Mouse (Mus musculus): Measurements from ENCODE around the gene Creb3l1.
A peak's percentile ranks its signal among the peaks of the same experiment; 100 is the strongest.

Creb3l1 gene

DNA sequence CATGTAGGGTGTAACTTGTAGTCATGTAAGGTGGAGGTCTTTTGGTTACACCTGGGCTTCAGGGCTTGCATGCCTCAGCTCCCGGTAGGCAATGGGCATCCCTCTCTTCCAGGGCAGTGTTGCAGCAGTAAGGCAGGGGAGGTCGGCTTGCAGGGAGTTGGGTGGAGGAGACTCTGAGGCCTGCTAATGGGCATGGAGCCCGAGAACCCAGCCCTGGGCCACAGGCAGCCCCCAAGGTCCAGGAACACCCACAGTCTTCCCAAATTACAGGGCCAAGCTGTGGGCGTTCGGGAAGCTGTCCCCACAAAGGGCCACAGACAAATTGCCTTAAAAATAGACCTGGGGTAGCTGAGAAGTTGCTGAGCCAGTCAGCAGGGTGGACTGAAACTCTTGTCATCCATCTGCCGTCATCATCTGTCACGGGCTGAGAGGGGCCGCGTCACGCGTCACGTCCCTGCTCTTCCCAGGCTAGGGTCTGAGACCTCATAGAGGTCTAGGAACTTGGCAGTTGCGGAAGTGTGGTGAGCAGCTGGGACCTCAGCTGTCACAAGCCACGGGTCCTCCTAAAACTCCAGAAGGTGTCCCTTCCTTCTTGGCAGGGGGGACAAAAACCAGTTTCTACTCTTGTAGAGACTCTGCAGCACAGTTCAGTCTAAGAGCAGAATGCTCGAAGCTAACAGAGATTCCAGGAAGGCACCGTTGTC, 26.2 kb downstream of the Creb3l1 start:
- no peak for DNase-seq

DNA sequence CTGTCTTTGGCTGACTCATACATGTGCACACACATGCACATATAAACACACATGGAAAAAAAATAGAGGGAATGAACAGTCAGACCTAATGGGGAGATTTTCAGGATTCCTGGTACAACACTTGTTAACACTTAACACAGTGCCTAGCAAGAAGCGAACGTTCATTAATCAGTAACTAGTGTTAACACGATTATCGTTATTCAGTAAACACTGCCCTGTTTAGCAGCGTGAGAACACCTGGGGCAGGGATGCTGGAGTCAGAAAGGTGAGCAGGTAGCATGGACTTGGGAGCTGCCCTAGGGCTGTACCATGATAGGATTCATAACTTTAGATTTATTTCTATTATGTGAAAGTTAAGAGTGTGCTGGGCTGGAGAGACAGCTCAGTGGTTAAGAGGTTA, 28.3 kb downstream of the Creb3l1 start:
- peak; percentile 53 to 75 for DNase-seq

DNA sequence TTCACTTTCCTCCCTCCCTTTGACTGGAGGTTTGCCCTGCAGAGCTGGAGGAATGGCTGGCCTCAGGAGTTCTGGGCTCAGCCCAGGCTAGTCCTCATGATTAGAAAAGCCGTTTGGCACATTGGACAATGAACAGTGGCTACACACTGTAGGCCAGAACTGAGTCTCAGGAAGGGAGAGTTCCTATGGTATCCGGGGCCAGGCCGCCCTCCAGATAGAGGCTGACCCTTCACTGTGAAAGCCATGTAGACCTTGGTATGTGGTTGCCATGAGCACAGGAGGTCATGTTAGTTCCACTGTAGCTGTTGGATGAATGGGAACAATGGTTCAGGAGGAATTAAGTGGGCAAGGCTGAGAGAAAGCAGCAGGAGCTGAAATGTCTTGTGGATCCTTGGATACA, 30.9 kb downstream of the Creb3l1 start:
- no peak for DNase-seq

DNA sequence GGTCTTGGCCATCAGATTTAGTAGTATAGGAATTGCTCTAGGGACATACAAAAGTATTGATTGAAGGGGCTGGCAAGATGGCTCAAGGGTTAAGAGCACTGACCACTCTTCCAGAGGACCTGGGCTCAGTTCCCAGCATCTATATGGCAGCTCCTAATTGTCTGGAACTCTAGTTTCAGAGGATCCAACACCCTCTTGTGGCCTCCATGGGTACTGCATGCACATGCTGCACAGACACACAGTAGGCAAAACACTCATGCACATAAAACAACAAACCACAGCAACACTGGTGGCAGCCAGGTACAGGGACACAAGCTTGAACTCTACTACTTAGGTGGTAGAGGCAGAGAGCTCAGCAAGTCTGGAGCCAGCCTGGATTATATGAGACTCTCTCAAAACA, 34.6 kb downstream of the Creb3l1 start:
- peak in 1 of 2 experiments; percentile 46 for DNase-seq

DNA sequence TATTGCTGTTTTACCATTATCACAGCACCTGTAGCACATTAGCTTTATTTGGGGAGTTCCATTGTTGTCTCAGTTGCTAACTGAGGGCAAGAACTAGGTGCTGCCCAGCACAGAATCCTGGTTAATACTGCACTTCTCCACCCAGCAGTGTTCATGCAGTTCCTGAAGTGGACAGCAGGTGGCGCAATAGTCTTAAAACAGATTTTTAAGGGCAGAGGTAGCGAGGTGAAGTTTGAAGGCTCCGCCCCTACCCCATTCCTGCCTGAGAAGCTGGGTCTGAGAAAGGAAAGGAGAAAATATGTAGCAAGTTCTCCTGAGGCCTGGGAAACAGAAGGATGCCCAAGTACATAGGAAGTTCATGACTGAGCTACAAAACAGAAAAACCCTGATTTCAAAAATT, 36.8 kb downstream of the Creb3l1 start:
- DNase-seq, result peak; percentile 88 to 96

DNA sequence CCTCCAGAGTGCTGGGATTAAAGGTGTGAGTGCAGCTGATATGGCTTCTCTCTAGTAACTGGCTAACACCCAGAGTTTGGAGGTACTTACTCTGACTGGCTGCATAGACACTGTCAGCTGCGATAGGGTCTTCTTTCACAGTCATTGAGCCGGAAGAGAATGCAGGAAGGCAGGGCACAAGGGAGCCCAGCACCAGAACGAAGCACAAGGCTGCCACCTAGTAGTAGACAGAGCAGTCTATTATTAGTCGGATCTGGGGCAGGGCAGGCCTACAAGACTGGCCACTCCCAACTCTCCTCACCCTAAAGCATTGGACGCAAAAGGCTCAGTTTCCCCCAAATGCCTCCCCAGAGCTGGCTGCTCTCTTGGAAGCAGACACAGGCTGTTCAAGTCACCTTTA, 38.2 kb downstream of the Creb3l1 start:
- peak in 1 of 2 experiments; percentile 51 for DNase-seq

DNA sequence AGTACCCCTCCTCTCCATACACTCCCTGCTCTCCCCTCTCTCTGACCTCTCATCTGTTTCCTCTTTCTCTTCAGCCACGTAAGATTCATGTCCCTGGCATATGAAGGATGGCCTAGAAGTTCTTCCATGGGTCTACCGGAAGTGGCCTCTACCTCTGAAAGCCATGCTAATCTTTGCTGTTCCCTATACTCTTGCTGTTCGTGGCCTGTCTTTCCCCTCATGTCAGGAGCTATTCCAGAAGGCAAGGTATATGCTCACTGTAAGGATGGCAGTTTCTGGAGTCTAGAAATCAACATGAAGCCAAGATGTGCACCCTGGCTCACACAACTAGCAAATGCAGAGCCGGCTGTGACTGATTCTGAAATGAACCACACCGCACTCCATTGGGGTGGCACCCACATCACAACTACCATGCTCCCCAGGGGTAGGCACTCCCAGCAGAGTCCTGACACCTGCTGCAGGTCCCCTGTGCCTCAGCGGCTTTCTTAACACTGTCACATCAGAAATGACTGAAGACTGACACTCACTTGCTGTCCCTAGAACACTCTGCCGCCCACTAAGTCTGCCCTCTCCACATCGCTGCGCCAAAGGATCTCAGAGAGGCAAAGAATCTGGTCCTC, 39.3 kb downstream of the Creb3l1 start:
- DNase-seq, result no peak

DNA sequence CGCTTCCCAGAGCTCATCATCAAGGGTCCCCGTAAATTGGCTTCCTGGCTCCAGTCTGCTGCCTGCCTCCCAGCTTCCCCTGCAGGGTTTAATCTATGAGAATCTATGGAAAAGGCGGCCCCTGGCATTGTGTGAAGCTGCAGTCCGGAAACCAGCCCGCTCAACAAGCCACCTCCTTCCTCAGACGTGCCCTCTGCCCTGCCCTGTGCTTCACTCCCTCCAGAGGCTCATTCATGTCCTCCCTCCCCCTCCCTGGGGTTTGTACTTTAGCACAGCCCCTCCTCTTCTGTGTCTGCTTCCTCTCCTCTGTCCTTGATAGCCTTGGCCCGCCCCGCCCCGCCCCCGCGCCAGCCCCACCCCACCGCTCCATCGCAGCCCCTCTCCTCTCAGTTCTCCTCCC, 39.9 kb downstream of the Creb3l1 start:
- DNase-seq, result peak; percentile 87 to 95

DNA sequence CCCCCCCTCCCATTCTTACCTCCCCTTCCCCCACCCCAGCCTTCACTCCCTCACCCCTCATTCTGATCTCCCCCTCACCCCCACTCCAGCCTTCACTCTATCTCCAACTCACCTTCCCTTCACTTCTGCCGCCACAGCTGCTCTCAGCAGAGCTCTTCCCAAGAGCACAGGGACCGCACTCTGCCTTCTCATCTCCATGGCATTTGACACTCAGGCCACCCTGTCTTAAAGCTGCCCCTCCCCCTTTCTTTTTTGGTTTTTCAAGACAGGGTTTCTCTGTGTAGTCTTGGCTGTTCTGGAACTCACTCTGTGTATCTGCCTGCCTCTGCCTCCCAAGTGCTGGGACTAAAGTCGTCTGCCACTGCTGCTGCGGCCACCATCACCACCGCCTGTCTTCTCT, 43.5 kb downstream of the Creb3l1 start:
- DNase-seq, result no peak

DNA sequence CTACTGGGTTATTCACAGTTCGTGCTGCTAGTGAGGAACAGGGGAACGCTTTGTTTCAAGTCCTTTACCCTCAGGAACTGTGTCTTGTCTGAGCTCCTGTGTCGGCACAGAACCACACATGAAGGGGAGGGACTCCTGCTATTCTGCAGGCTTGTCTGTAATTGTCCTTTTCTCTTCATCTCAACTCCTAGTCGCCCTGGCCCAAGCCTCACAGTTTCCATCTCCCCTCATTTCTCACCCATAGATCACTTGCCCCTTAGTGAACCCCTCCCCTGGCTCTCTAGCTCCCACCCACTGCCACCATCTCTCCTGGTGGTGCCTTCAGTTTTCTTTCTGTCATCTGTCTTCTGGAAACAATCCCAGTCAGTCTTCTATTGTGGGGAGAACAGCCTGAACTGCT, 44.1 kb downstream of the Creb3l1 start:
- no peak for DNase-seq

DNA sequence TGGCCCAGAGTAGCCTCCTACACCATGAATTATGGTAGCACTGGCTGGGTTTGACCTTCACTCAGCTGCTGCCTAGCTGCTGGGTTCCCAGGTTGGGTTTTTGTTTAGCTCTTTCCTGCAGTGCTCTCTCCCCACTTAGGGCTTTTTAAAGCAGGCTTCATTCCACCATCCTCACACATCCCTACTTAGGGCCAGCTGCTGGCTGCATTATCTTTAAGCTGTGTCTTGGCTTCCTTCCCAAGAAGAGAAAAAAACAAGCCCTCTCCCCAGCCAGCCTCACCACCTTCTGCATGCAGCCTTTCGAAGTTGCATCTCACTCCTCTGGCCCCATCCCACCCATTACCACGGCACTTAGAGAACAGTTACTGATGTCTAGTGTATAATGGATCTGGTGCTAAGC, 45.8 kb downstream of the Creb3l1 start:
- DNase-seq, result no peak

DNA sequence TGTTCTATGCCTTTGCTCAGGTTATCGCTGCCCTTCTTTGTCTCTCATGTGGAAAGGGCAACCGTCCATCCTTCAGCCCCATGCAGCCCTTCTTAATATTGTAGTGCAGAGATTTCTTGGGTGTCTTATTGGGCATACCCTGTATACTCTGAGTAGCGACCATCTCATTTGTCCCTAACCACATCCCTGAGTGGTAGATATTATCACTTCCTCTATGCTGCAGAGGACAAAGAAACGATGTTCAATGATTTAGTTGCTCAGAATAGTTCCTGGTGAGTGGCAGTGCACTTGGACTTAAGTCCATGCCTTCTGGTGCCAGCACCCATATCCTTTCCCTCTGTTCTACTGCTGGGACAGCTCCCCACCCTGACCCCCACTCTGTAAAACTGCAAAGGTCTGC, 46.3 kb downstream of the Creb3l1 start:
- DNase-seq, result no peak

DNA sequence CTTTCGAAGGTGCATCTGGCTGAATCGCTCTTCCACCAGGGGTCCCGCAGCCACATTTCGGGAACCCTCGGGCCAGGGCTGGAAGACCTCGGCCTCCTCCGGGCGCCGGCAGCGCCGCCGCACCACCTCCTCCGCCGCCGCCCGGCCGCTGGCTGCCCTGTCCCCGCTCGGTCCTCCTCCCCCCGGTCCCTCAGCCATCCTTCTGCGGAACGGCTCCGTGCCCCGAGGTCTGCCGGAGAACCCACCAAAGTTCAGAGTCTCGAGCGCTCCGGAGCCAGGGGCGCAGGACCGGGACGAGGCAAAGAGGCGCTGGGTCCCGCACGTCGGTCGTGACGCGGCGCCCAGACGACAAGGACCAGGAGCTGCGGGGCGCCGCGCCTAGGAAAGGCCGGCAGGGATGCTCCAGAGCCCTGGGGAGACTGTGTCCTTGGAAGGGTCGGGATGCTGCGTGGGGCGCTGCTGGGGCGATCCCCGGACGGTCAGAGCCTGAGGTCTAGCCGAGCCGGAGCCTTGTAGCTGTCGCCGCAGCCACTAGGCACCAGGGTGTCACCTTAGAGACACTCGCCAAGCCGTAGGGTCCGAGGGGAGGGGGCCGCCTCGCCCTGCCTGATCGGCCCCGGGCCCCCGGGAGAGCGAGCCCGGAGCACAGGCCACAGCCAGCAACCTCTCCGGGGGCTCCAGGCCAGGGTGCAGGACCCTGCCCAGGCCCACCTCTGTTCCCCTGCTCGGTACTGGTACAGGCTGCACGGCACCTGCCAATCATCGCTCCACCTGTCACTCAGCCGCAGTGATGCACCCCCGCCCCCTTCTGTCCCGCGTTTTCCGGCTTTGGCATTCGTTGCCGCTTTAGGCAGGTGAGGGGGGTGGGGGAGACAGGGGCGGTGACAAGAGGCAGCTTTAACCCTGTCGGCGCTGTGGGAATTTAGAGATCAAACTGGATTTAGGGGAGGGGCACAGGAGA, 48.4 kb downstream of the Creb3l1 start, which contains the start of gene Dgkz:
Dgkz (minus strand) TSS at position 284 of the 961 bp plus-strand sequence.
- DNase-seq, result peak in 1 of 2 experiments; percentile 31

DNA sequence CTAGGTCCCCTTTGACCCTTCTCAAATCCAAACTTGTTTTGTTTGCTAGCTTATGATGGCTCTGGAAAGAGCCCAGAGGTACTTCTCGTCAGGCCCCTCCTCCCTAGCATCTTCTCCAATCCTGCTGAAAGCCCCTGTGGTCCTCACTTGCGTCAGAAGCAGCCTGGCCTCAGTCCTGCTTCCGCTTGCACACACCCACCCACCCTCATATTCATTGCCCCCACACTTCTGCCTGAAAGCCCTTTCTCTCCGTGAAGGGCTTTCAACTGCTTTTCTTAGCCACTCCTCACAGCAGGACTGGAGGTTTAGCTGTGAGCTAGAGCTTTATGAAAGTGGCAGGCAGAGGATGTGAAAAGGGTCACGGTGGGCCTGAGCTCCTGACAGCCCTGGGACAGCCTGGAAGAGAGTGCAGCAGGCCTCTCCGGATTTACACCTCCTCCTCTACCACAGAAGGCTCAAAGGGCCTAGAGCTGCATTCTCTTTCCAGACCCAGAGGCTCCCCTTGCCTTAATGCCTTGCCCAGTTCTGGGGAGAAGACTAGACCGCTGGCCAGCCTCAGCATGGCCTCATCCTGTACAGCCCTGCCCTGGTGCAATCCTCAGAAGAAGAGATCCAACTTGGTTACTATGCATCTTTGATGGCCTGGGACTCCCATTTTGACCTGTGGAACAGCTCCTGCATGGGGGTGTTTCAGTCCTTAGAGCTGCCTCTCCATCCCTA, 50.7 kb downstream of the Creb3l1 start:
- DNase-seq, result no peak

DNA sequence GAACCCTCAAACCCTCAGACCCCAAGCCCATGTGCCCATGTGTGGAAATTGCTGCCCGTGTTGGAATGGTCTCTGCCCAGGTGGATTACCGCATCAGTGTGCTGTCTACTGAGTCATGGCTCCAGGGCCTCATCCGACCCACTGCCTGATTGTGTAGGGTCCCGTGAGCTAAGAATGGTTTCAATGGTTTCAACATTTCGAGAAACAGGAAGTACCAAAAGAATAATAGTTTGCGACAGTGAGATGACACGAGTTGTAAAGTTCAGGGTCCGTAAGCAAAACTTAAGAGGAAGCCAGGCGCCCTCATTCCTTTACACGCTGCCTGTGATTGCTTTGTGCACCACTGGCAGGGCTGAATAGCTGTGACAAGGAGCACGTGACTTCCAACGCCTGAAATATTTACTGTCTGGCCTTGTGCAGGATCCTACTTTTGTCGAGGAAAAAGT, 52.2 kb downstream of the Creb3l1 start:
- DNase-seq, result peak; percentile 37 to 40

DNA sequence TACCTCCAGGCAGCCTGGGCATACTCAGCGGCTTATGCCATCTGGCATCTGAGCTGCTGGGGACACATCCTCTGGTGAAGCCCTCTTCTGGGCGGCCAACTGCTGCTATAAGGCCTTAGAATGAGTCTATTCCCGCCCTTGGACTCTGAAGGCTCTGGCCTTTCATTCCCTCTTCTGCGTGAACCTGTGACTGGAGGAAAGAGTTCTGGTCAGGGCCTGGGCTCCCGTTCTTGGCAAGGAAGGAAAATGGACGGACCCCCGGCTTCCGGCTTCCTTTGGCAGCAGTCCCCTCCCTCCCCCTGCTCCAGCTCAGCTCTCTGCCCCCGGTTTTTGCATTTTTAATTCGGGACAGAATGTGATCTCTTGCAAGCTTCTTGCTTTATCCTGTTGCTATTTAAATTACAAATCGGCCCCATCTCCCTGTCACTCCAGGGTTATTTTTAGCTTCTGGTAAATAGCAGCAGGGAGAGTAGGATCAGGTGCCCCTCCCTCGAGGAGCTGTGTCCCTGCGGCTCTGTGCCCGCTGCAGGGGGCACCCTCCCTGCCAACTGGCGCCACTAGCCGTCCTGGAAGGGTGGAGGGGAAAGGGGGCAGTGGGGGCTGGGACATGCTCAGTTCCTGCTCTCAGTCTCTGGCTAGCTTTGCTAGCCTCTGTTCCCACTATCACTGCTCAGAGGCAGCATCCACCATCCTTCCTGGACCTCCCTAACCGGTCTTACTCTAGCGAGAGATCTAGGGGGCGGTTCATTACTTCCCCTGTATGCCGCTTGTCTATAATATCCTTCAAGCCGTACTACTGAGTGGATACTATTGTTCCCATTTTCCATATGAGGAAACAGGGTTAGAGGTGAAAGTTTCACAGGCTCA, 52.8 kb downstream of the Creb3l1 start:
- peak; percentile 39 to 56 for DNase-seq

DNA sequence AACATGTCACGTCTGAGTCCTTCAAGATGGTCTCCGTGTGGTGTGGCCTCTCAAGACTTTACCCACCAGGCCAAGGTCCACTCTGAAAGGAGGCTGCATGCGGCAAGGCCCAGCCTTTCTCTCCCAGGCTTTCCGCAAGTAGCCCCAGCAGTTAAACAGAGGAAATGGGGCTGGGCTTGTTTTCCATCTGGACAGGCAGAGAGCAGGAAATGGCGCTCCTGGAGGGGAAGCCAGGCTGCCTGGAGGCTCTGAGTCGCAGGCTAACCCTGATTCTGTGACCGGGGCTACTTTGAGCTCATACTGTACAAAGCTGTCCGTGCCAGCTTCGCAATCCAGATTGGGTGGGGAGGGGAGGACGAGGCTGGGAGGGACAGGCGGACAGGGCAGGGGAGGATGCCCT, 56.3 kb downstream of the Creb3l1 start:
- DNase-seq, result peak; percentile 66 to 68

DNA sequence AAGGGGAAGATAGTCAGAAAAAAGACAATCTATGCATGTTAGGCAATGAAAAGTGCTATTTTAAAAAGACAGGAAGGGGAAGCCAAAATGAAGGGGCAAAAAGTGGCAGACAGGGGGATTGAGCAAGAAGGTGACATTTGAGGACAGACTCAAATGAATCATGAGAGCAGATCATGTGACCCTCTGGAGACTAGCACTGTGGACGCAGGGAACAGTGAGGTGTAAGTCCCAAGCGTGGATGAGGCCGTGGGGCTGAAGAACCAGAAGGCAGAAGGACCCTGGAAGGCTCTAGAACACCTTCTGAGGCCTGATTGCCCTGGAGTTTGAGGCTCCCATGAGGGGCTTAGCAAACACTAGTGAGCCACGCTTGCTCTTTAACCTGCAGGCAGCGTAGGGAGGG, 57.9 kb downstream of the Creb3l1 start:
- no peak for DNase-seq

DNA sequence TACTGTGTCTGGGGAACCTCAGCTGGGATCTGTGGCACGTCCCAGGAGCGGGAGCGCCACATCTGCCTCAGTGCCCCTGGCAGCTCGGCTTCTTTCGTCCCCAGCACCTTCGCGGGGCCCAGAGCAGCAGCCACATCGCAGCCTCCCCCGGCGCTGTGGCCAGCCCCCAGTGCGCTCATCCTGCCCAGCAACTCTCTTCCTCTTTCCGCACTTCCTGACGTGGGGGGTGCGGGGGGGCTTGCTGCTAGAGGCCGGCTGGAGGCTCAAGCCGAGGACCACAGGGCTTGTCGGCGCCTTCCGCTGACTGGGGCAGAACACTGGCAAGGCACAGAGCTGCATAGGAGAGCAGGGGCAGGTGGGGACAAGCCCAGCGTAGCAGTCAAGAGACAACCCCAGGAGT, 58.9 kb downstream of the Creb3l1 start:
- peak; percentile 85 to 91 for DNase-seq

DNA sequence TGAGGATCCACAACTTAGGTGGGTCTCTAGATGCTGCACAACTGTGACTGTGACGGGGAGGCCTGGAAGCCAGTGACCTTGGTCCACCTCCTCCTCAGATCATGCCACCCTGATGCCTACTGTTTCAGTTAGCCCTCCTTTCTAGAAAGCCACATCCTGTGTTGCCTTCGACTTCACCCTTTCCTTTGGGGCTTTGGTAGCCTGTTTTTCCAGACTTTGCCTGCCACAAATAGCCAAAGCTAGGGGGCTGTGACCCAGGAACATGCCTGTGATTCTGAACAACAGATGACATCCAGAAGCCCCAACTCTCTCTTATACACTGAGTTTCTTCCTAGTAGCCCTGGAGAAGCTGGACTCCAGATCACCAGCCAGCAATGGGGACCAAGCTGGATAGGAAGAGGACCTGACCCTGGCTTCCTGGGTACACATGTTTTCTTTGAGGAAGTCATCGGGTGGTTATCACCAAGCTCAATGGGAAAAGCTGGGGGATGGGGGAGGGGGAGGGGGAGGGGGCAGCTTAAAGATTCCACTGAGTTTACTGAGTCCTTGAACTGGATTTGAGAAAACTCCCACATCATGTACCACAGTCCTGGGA, 59.6 kb downstream of the Creb3l1 start:
- no peak for DNase-seq

DNA sequence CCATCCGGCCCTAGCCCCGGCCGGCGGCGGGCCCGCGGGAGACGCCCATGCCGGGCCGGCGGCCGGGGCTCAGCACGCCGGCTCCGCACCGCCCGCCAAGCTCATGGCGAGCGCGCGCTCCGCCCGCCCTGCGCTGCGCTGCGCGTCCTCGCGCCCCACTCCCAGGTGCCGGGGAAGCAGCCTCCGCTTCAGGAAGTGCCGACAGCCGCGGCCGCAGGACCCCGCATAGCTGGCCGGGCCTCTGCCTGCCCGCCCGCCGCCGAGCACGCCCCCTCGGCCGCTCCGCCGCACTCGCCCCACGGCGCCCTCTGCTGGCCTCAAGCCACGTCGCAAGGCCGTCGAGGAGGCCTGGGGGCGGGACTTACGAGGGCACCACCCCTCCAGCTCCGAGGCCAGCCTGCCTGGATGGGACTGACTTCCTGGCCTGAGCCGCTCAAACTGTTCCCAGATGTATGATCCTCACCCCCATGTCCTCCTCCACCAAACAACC, 60.8 kb downstream of the Creb3l1 start:
- DNase-seq, result peak; percentile 95 to 99

Data from kidney, postnatal 36 days (tissue).